Mouse (Mus musculus) small intestine, adult 2 months (tissue): ENCODE data around the gene Pet100. TPM values are rescaled to one million over a fixed set of nuclear protein-coding genes. Genes with fewer than 3 reads are reported as not detected.

Source experiments
- H3K27ac ChIP-seq: fragments of 200-500 bp; 2 replicates; pipeline ENCODE4 v1.5.1; 2012; ENCODE audit warnings: low read depth, low read length, control low read depth, inconsistent platforms; ENCODE audit not compliant: insufficient read depth
- H3K27me3 ChIP-seq: fragments of 200-500 bp; 2 replicates; pipeline ENCODE4 v1.6.1; 2012; ENCODE audit warnings: mild to moderate bottlenecking, moderate library complexity, low read length, inconsistent platforms; ENCODE audit not compliant: control insufficient read depth, insufficient read depth
- H3K36me3 ChIP-seq: fragments of 200-500 bp; 2 replicates; pipeline ENCODE4 v1.6.1; 2012; ENCODE audit warnings: mild to moderate bottlenecking, low read length, control low read depth, inconsistent platforms; ENCODE audit not compliant: control insufficient read depth, insufficient read depth
- H3K4me1 ChIP-seq: fragments of 200-500 bp; 2 replicates; pipeline ENCODE4 v1.6.1; 2012; ENCODE audit warnings: low read length, inconsistent platforms, mixed read lengths; ENCODE audit not compliant: control insufficient read depth, insufficient read depth, insufficient read length
- H3K4me3 ChIP-seq: fragments of 200-500 bp; 2 replicates; pipeline ENCODE4 v1.5.1; 2012; ENCODE audit warnings: low read depth, mild to moderate bottlenecking, control low read depth, inconsistent platforms, low read length, moderate library complexity
- CTCF ChIP-seq: fragments of 200-500 bp; IDR thresholded peaks from 2 replicates; pipeline ENCODE4 v1.5.1; 2012; ENCODE audit warnings: low read depth, mild to moderate bottlenecking, control low read depth, inconsistent platforms, low read length, moderate library complexity, mixed read lengths; ENCODE audit not compliant: insufficient replicate concordance, insufficient read length; ENCODE audit errors: extremely low read depth
- POLR2A ChIP-seq: fragments of 200-500 bp; IDR thresholded peaks from 2 replicates; pipeline ENCODE4 v1.6.1; 2012; ENCODE audit warnings: low read depth, mild to moderate bottlenecking, control low read depth, inconsistent platforms, low read length, moderate library complexity
- WGBS: fragments of 180-500 bp; shearing (Covaris S2); methylation state at CpG from one replicate; pipeline ENCODE4 v1.1.7; 2018; 5-methylcytosine and 5-hydroxymethylcytosine counted together
- polyA plus RNA-seq: library from polyadenylated mRNA; depleted of rRNA; stranded (reverse); fragments of >200 nt; gene quantifications from 2 replicates; pipeline ENCODE4 v1.2.3, GENCODE M21; 2012

Pet100 gene
- polyA plus RNA-seq, 1 experiment = 2.5 TPM

DNA sequence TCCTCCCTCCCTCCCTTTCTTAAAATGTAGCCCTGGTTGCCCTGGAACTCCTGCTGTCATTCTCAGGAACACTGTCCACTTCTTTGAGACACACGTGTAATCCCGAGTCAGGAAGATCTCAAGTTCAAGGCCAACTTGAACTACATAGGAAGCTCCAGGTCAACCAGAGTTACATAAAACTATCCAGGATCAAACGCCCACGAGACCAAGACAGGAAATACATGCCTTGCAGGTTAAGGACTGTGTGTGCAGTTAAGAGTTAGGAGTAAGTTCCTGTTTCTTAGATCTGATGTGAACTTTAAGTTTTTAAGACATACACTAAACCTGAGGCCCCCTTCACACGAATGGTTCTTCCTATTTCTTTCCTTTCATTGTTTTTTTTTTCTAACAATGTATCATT is 5.6 kb downstream of the Pet100 start:
- 0 out of 2 replicates have a peak, but pooled peaks cover 2% of the 10 kb centered on the region for H3K36me3 ChIP-seq
- peaks cover 2% of the 10 kb centered on the region; the same call in 1 of the 2 replicates for H3K4me1 ChIP-seq
- TF ChIP-seq POLR2A (no peak), CTCF (no peak)
- no peak overlapping the region for H3K27ac ChIP-seq
- 53% methylated on average over 5 of the region's 5 CpGs for WGBS
- no peaks in the 10 kb centered on the region for H3K27me3 ChIP-seq
- no peak overlapping the region for H3K4me3 ChIP-seq

DNA sequence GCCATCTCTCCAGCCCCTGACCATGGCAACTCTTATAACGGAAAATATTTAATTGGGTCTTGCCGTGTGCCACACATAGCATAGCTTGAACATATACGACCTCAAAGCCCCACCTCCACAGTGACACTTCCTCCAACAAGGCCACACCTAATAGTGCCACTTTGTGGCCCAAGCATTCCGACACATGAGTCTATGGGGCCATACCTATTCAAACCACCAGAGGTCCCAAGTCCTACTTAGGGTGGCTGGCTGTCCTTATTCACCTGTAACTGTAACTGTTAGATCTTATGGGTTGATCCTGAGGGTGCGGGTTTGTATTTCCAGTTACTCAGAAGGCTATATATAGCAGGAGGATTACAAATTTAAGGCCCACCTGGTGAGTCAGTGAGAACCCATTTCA is 6.7 kb downstream of the Pet100 start:
- TF ChIP-seq CTCF (peak; percentile 16; the same call in 1 of the 2 replicates), POLR2A (no peak)
- Histone ChIP-seq H3K27me3 (no peaks in the 10 kb centered on the region), H3K27ac (no peak overlapping the region), H3K36me3 (0 out of 2 replicates have a peak, but pooled peaks cover 2% of the 10 kb centered on the region), H3K4me3 (no peak overlapping the region), H3K4me1 (no peaks in the 10 kb centered on the region)
- WGBS = 27% methylated on average over 5 of the region's 5 CpGs

DNA sequence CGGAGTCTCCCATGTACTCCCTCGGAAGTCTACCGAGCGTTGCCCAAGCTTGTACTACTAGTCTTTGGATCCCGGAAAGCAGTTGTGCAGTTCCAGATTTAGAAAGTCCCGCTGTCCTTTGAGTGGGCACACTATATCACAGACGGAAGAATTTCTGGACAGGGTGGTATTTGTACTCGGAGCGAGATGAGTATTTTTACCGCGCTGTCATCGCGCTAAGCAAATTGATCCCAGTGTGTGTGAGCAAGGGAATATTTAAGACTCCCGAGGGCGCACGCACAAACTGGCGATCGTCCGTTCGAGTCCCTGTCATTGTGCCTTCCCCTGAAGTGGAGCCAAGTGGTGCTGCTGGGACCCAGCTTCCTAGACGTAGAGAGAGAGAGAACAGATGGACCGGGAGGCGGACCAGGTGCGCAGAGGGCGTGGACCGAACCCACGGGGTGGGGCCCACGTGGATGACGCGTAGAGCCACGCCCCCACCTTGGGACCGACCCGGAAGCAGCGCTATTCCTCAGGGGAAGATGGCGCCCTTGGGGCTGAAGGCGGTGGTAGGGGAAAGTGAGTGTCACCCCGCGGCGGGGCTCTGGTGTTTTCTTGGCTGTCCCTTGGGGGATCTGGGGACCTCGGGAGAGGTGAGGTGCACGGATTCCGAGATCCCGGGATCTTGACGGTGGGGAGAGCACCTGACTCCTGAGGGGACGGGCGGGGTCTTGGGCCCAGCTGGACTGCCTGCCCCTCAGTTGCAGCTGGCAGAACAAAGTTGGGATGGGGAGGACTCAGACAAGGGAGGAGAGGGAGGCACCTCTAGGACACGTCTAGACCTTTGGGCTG is 9.5 kb downstream of the Pet100 start, which contains the start of gene Stxbp2:
Stxbp2 (plus strand) TSS at position 309 of the 831 bp plus-strand sequence.
- TF ChIP-seq POLR2A = peak; percentile 84; the same call in 1 of the 2 replicates
- TF ChIP-seq CTCF = no peak
- no peaks in the 10 kb centered on the region for H3K4me1 ChIP-seq
- no peaks in the 10 kb centered on the region for H3K27me3 ChIP-seq
- H3K36me3 ChIP-seq = peaks cover 19% of the 10 kb centered on the region
- H3K27ac ChIP-seq = peak within 1 kb of the TSS; percentile 18; the same call in 1 of the 2 replicates
- WGBS = 3% methylated on average over 47 of the region's 47 CpGs
- H3K4me3 ChIP-seq = peak within 1 kb of the TSS; percentile 81

DNA sequence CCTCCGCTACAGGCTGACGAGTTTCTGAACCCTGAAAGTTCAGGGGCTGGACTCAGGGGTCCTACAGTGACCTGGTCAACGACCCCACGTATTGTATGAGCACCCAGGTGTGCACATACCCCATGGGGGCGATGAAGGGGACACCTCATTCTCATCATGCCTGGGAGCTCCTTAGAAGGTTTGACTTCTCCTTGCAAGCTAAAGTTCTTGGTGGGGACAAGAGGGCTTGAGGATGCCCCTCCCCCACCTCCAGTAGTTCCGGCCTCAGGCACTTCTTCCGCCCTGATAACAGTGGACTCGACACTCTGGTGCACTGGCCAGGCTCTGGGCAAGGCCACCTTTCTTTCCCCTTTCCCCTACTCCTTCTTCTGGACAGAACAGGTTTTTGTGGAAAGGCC is 10.1 kb downstream of the Pet100 start:
- TF ChIP-seq POLR2A (no peak), CTCF (no peak)
- 4% methylated on average over 8 of the region's 8 CpGs for WGBS

DNA sequence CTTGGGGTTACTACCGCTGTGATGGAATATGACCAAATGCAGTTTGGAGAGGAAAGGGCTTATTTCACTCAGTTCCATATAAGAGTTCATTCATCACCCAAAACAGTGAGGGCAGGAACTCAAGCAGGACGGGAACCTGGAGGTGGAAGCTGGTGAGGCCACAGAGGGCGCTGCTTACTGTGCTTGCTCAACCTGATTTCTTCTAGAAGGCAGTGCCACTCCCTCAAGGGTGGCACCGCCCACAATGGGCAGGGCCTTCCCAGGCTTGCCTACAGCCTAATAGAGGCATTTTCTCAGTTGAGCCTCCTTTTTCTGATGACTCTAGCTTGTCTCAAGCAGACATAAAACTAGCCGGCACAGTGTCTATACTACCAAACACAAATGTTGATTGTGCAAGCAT is 24.5 kb downstream of the Pet100 start:
- Histone ChIP-seq H3K4me1 (peaks cover 2% of the 10 kb centered on the region; the same call in 1 of the 2 replicates), H3K27ac (no peak overlapping the region), H3K27me3 (no peaks in the 10 kb centered on the region), H3K4me3 (no peak overlapping the region), H3K36me3 (peaks cover 21% of the 10 kb centered on the region)
- TF ChIP-seq CTCF = peak; percentile 36; the same call in 1 of the 2 replicates
- TF ChIP-seq POLR2A = no peak
- WGBS = 9% methylated on average over 5 of the region's 5 CpGs

More for the DNA sequence above, 10.1 kb downstream of the Pet100 start:
- Histone ChIP-seq H3K4me1 (no peaks in the 10 kb centered on the region), H3K36me3 (peaks cover 25% of the 10 kb centered on the region), H3K4me3 (peak overlapping the region; percentile 81), H3K27me3 (no peaks in the 10 kb centered on the region), H3K27ac (peak overlapping the region; percentile 18; the same call in 1 of the 2 replicates)

DNA sequence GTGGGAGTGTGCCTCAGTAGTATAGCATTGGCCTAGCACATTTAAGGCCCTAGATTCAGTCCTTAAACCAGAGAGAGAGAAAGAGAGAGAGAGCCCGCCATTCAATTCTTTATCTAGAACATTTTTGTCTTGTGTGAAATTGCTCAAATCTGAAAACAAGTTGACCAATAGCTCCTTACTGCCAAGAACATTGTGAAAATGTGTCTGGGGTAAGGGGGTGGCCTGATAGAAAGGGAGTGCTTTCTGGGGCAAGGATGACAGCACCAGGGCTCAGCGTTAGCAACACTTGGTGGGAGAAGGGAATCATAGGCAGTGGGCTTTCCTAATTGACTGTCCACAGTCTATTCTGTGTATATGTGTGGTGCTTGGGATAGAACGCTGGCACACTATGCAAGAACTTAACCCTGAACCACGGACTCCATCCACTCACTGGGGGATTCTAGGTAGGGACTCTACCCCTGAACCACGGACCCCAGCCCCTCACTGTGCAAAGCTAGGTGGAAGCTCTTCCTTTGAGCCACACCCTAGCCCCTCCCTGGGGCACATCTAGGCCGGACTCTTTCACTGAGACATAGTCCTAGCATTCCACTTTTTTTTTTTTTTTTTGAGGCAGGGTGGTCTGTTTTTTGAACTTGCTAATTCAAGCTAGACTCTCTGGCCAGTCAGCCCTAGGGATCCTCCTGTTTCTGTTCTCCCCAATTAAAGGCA is 25.6 kb downstream of the Pet100 start:
- Histone ChIP-seq H3K4me3 (no peak overlapping the region), H3K36me3 (peaks cover 9% of the 10 kb centered on the region), H3K4me1 (peaks cover 2% of the 10 kb centered on the region; the same call in 1 of the 2 replicates), H3K27ac (no peak overlapping the region), H3K27me3 (no peaks in the 10 kb centered on the region)
- TF ChIP-seq CTCF (no peak), POLR2A (no peak)
- 78% methylated on average over 6 of the region's 6 CpGs for WGBS

DNA sequence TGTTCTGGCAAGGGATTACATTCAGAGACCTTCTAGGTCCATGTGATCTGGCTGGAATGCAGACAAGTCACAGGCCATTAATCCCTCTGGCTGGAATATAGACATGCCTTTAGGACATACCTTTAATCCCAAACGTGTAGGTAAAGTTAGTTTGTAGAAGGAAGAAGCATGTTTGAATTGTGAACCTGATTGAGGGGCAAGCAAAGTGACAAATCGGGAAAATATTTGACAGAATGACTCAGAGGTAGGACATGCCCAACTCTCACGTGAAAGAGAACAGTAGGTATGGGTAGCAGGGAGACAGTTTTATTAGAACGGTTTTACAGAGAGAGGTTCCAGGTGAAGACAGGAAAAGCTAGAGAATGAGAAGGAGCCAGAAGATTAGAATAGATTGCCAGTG is 26.2 kb downstream of the Pet100 start:
- Histone ChIP-seq H3K4me3 (no peak overlapping the region), H3K27ac (no peak overlapping the region), H3K36me3 (peaks cover 3% of the 10 kb centered on the region; the same call in 1 of the 2 replicates), H3K4me1 (peaks cover 2% of the 10 kb centered on the region; the same call in 1 of the 2 replicates), H3K27me3 (no peaks in the 10 kb centered on the region)
- no peak for TF ChIP-seq CTCF
- WGBS = 64% methylated on average over 4 of the region's 4 CpGs
